Mouse (Mus musculus) embryonic facial prominence, embryonic 11.5 days (tissue): ENCODE results near the gene Efemp2. TPM values are rescaled to one million over a fixed set of nuclear protein-coding genes. Genes with fewer than 3 reads are reported as not detected.

Experiments used
- ATAC-seq: fragments of 200-750 bp; cut with Nextera tagmentation; replicated peaks from 2 replicates; pipeline ENCODE4 v1.8.0; 2017; ENCODE audit warnings: low read depth; ENCODE audit not compliant: insufficient number of reproducible peaks, low FRiP score, low TSS enrichment
- DNase-seq: peaks from one replicate; pipeline ENCODE4 v3.0.0-alpha.2; 2015; ENCODE audit warnings: low spot score
- H3K27ac ChIP-seq: fragments of 300-500 bp; sonication (generic); replicated peaks from 2 replicates; pipeline ENCODE4 v1.5.1; 2014; ENCODE audit warnings: mild to moderate bottlenecking, low read depth, low read length, control low read depth
- H3K27me3 ChIP-seq: fragments of 300-500 bp; sonication (generic); 2 replicates; pipeline ENCODE4 v1.6.1; 2014; ENCODE audit warnings: mild to moderate bottlenecking, low read length, moderate library complexity, mixed read lengths; ENCODE audit not compliant: control insufficient read depth, insufficient read depth
- H3K36me3 ChIP-seq: fragments of 300-500 bp; sonication (generic); replicated peaks from 2 replicates; pipeline ENCODE4 v1.6.1; 2014; ENCODE audit warnings: low read depth, mild to moderate bottlenecking, low read length, moderate library complexity, mixed read lengths; ENCODE audit not compliant: control insufficient read depth, insufficient read depth
- H3K4me1 ChIP-seq: fragments of 300-500 bp; sonication (generic); 2 replicates; pipeline ENCODE4 v1.6.1; 2014; ENCODE audit warnings: low read length, mixed read lengths; ENCODE audit not compliant: control insufficient read depth, insufficient read depth
- H3K4me2 ChIP-seq: fragments of 300-500 bp; sonication (generic); 2 replicates; pipeline ENCODE4 v1.6.1; 2014; ENCODE audit warnings: low read depth, mild to moderate bottlenecking, control low read depth, low read length, moderate library complexity
- H3K4me3 ChIP-seq: fragments of 300-500 bp; sonication (generic); 2 replicates; pipeline ENCODE4 v1.5.1; 2014; ENCODE audit warnings: low read depth, low read length, control low read depth
- H3K9ac ChIP-seq: fragments of 300-500 bp; sonication (generic); replicated peaks from 2 replicates; pipeline ENCODE4 v1.6.1; 2014; ENCODE audit warnings: mild to moderate bottlenecking, control low read depth, low read length
- H3K9me3 ChIP-seq: fragments of 300-500 bp; sonication (generic); replicated peaks from 2 replicates; pipeline ENCODE4 v1.6.1; 2016; ENCODE audit warnings: mild to moderate bottlenecking, low read length, inconsistent platforms, mixed read lengths; ENCODE audit not compliant: control insufficient read depth
- WGBS: fragments of 180-500 bp; shearing (Covaris S2); extraction: QIAGEN DNeasy Blood & Tissue Kit; methylation state at CpG from one replicate; pipeline ENCODE4 v1.1.7; 2014; 5-methylcytosine and 5-hydroxymethylcytosine counted together
- polyA plus RNA-seq: library from polyadenylated mRNA; unstranded; fragments of >200 nt; fragmentation: Nextera tagmentation; extraction: Ambion mirVana; gene quantifications from 2 replicates; pipeline ENCODE4 v1.2.1, GENCODE M21; 2014

The Efemp2 gene
- polyA plus RNA-seq, 1 experiment from 2014 or later, result 80.9 TPM

DNA sequence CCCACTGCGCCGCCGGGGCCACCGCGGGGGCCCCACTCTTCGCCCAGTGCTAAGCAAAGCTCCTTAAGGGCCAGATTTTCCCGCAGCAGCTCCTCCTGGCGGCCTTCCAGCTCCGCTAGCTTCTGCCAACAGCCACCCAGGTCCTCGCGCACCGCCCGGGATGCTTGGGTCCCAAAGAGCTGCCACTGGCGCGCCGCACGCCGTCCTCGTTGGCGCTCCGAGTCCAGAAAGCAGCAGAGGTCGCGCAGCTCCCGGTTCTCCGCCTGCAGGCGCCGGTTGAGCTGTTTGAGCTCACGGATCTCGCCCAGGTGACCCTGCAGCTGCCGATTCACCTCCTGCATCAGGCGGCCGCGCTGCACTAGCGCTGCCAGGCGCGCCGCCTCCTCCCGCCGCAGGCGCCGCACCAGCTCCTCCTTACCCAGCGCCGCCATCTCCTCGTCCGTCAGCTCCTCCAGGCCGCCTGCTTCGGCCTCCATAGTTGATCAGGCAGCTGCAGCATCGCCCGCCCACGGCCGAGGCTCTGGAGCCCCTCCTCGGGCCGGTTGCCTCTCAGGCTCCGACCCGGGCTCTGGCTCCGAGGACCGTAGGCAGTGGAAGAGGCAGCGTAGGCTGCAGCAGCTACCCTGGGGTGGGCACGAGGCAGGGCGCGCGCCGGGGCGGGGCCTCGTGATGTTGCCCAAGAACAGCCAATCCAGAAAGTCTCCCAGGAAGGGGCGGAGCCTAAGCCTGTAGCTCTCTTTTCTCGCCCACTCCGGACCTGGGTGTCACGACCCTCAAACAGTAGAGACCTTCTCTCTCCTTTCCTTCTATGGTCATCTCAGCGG, 16.6 kb upstream of the Efemp2 start:
- Histone ChIP-seq H3K4me1 (peaks cover 6% of the 10 kb centered on the region; the same call in 1 of the 2 replicates), H3K27ac (peak overlapping the region; percentile 83), H3K36me3 (no peaks in the 10 kb centered on the region), H3K9ac (peak overlapping the region; percentile 80), H3K9me3 (no peaks in the 10 kb centered on the region), H3K27me3 (no peaks in the 10 kb centered on the region), H3K4me2 (peak overlapping the region; percentile 99), H3K4me3 (peak overlapping the region; percentile 80)
- under 1% methylated on average over 70 of the region's 70 CpGs for WGBS
- DNase-seq (peak; percentile 96), ATAC-seq (peak; percentile 89)

DNA sequence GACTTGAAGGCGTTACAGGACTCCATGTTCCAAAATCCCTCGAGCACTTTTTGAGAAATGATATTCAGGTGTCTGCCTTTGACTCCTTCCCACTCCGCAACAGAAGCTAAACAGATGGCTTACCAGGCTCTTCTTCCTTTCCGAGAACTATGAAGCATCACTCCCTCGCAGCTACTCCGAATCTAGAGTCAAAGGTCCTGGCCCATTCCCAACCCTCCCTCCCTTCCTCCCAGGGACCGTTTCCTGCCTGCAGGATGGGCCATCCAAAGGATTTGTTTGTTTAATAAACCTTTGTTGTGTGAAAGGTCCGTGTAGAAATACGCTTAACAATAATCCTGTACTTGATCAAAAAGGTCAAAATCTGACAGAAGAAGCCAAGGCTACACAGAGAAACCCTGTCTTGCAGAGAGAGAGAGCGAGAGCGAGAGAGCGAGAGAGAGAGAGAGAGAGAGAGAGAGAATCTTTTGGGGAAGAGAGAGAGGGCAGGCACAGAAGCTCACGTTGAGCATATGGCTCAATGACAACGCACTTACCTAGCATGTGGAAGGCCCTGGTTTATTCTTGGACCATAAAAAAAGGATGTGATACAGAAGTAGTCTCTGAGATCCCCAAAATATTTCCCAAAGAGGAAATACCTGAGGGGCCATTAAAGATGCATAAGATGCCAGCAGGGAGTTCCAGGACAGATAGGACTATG, 15.9 kb upstream of the Efemp2 start, which contains the start of gene Ccdc85b:
Gene Ccdc85b, minus strand, starts transcription at position 149 of the 697 bp plus-strand sequence.
- H3K4me3 ChIP-seq, result peak within 1 kb of the TSS; percentile 80
- H3K4me2 ChIP-seq, result peak within 1 kb of the TSS; percentile 99
- WGBS, result 12% methylated on average over 14 of the region's 14 CpGs
- peaks cover 6% of the 10 kb centered on the region; the same call in 1 of the 2 replicates for H3K4me1 ChIP-seq
- no peaks in the 10 kb centered on the region for H3K27me3 ChIP-seq
- H3K9ac ChIP-seq, result peak within 1 kb of the TSS; percentile 80
- H3K27ac ChIP-seq, result peak within 1 kb of the TSS; percentile 83
- no peaks in the 10 kb centered on the region for H3K36me3 ChIP-seq
- DNase-seq (no peak), ATAC-seq (no peak)
- H3K9me3 ChIP-seq, result no peaks in the 10 kb centered on the region

DNA sequence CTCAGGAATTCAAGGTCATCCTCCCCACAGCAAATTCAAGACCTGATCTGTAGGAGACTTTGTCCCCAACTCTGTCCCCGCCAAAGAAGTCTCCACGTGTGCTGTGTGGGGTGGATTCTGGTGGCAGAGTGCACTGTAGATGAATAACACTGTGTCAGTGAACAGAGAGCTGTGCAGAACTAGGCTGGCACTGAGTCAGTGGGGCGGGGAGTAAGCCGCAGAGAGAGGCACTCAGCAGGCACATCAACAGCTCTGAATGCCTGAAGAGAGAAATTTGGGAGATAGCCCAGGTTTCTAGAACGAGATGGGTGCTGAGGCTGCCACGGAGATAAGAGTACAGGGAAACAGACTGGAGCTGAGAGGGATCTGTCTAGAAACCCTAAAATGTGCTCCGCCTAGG, 14.7 kb upstream of the Efemp2 start:
- Histone ChIP-seq H3K27me3 (no peaks in the 10 kb centered on the region), H3K4me1 (peaks cover 6% of the 10 kb centered on the region; the same call in 1 of the 2 replicates), H3K9me3 (no peaks in the 10 kb centered on the region), H3K9ac (no peak overlapping the region), H3K4me3 (no peak overlapping the region), H3K4me2 (0 out of 2 replicates have a peak overlapping the region, but pooled peaks have one; percentile 3), H3K27ac (no peak overlapping the region), H3K36me3 (no peaks in the 10 kb centered on the region; the same call in 1 of the 2 replicates)
- DNase-seq, result no peak
- 65% methylated on average over 7 of the region's 7 CpGs for WGBS
- ATAC-seq, result no peak

DNA sequence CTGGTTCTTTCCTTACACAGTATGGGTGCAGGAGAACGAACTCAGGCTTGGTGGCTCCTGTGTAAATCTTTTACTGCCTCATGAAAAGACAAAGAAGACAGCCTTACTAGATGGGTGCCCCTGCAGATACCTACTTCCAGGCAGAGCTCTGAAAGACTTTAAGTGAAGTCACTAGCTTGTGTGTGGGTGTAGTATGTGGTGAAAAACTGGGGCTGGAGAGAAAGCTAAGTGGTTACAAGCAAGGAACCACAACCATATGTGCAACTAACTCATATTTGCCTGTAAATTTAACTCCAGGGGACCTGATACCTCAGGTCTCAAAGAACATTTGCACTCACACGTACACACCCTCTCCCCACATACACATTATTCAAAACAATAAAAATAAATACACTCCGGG, 13.9 kb upstream of the Efemp2 start:
- ATAC-seq, result no peak
- no peaks in the 10 kb centered on the region for H3K27me3 ChIP-seq
- no peak overlapping the region for H3K27ac ChIP-seq
- H3K9me3 ChIP-seq, result no peaks in the 10 kb centered on the region
- peak overlapping the region; percentile 56 for H3K4me3 ChIP-seq
- peak overlapping the region; percentile 47 for H3K4me2 ChIP-seq
- H3K9ac ChIP-seq, result peak overlapping the region; percentile 56
- no peaks in the 10 kb centered on the region; the same call in none of the 2 replicates for H3K36me3 ChIP-seq
- DNase-seq, result no peak
- peaks cover 6% of the 10 kb centered on the region; the same call in 1 of the 2 replicates for H3K4me1 ChIP-seq
- WGBS, result 30% methylated on average over 3 of the region's 3 CpGs

DNA sequence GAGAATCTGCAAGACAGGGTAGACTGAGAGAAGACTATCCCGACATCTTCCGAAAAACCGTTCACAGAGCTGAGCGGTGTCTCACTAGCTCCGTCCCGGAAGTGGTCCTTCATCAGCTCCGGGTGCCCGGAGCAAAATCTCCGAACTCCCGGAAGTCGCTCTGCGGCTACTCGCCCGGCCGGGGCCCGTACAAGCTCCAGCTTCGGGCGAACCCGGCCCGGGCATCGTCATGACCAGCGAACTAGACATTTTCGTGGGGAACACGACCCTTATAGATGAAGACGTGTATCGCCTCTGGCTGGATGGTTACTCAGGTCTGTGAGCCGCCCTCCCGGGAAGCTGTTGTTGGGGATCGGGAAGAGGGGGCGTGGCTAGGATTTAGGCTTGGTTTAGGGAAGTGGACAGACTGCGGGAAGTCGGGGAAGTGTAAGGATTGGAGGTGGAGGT, 13.3 kb upstream of the Efemp2 start, which contains the start of gene Fibp:
Gene Fibp, plus strand, starts transcription at position 151 of the 447 bp plus-strand sequence.
- no peaks in the 10 kb centered on the region; the same call in none of the 2 replicates for H3K36me3 ChIP-seq
- H3K9me3 ChIP-seq, result no peaks in the 10 kb centered on the region
- peak; percentile 39; the same call in 1 of the 2 replicates for ATAC-seq
- under 1% methylated on average over 32 of the region's 32 CpGs for WGBS
- peak within 1 kb of the TSS; percentile 56 for H3K4me3 ChIP-seq
- H3K4me2 ChIP-seq, result peak within 1 kb of the TSS; percentile 92
- H3K27ac ChIP-seq, result no peak within 1 kb of the TSS
- peaks cover 6% of the 10 kb centered on the region; the same call in 1 of the 2 replicates for H3K4me1 ChIP-seq
- no peaks in the 10 kb centered on the region for H3K27me3 ChIP-seq
- DNase-seq, result peak; percentile 95
- peak within 1 kb of the TSS; percentile 56 for H3K9ac ChIP-seq

DNA sequence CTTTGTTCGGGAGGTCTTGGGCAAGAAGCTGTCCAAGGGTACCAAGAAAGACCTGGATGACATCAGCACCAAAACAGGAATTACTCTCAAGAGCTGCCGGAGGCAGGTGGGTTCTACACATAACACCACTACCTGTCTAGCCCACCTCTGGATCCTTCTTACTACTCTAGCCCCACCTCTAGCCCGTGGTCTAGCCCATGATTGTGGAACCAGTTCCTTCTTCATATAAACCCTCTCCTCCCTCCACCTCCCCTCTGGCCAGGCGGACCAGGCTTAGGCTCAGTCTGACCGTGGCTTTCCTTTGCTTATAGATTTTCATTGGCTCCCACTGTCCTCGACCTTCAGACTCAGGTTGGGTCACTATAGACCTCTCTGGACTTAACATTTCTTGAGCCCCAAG, 12.3 kb upstream of the Efemp2 start:
- WGBS, result 85% methylated on average over 6 of the region's 6 CpGs
- H3K9me3 ChIP-seq, result no peaks in the 10 kb centered on the region
- no peak for ATAC-seq
- no peaks in the 10 kb centered on the region for H3K27me3 ChIP-seq
- no peak for DNase-seq
- peak overlapping the region; percentile 56 for H3K9ac ChIP-seq
- peak overlapping the region; percentile 56; the same call in 1 of the 2 replicates for H3K4me3 ChIP-seq
- H3K4me2 ChIP-seq, result no peak overlapping the region; the same call in 1 of the 2 replicates
- peaks cover 3% of the 10 kb centered on the region; the same call in 1 of the 2 replicates for H3K4me1 ChIP-seq
- H3K27ac ChIP-seq, result no peak overlapping the region
- H3K36me3 ChIP-seq, result peaks cover 5% of the 10 kb centered on the region

DNA sequence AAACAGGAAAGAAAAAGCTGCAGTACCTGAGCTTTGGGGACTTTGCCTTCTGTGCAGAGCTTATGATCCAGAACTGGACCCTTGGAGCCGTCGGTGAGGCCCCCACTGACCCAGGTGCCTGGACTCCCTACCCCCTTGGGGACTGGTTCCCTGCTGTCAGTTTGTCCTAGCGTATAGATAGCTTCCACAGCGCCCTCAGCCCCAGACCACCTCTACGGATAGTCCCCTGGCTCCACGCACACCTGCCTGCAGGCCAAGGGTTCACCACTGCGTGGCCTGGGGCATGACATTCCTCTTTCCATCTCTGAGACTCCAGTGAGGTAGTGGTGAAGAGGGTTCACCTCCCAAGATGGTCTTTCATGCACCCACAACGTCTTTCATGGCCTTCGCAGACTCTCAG, 10.5 kb upstream of the Efemp2 start:
- H3K4me2 ChIP-seq, result no peak overlapping the region
- ATAC-seq (no peak), DNase-seq (no peak)
- no peak overlapping the region for H3K27ac ChIP-seq
- no peaks in the 10 kb centered on the region for H3K9me3 ChIP-seq
- no peaks in the 10 kb centered on the region; the same call in 1 of the 2 replicates for H3K4me1 ChIP-seq
- H3K27me3 ChIP-seq, result no peaks in the 10 kb centered on the region
- no peak overlapping the region for H3K9ac ChIP-seq
- no peak overlapping the region for H3K4me3 ChIP-seq
- 87% methylated on average over 9 of the region's 9 CpGs for WGBS
- H3K36me3 ChIP-seq, result peaks cover 5% of the 10 kb centered on the region
